Mouse (Mus musculus) small intestine, adult 2 months (tissue): Measurements from ENCODE around the gene Zfp956. TPM values are rescaled to one million over a fixed set of nuclear protein-coding genes. Genes with fewer than 3 reads are reported as not detected.

Source experiments
- H3K27ac ChIP-seq: fragments of 200-500 bp; 2 replicates; pipeline ENCODE4 v1.5.1; 2012; ENCODE audit warnings: low read depth, low read length, control low read depth, inconsistent platforms; ENCODE audit not compliant: insufficient read depth
- H3K27me3 ChIP-seq: fragments of 200-500 bp; 2 replicates; pipeline ENCODE4 v1.6.1; 2012; ENCODE audit warnings: mild to moderate bottlenecking, moderate library complexity, low read length, inconsistent platforms; ENCODE audit not compliant: control insufficient read depth, insufficient read depth
- H3K36me3 ChIP-seq: fragments of 200-500 bp; 2 replicates; pipeline ENCODE4 v1.6.1; 2012; ENCODE audit warnings: mild to moderate bottlenecking, low read length, control low read depth, inconsistent platforms; ENCODE audit not compliant: control insufficient read depth, insufficient read depth
- H3K4me1 ChIP-seq: fragments of 200-500 bp; 2 replicates; pipeline ENCODE4 v1.6.1; 2012; ENCODE audit warnings: low read length, inconsistent platforms, mixed read lengths; ENCODE audit not compliant: control insufficient read depth, insufficient read depth, insufficient read length
- H3K4me3 ChIP-seq: fragments of 200-500 bp; 2 replicates; pipeline ENCODE4 v1.5.1; 2012; ENCODE audit warnings: low read depth, mild to moderate bottlenecking, control low read depth, inconsistent platforms, low read length, moderate library complexity
- CTCF ChIP-seq: fragments of 200-500 bp; IDR thresholded peaks from 2 replicates; pipeline ENCODE4 v1.5.1; 2012; ENCODE audit warnings: low read depth, mild to moderate bottlenecking, control low read depth, inconsistent platforms, low read length, moderate library complexity, mixed read lengths; ENCODE audit not compliant: insufficient replicate concordance, insufficient read length; ENCODE audit errors: extremely low read depth
- POLR2A ChIP-seq: fragments of 200-500 bp; IDR thresholded peaks from 2 replicates; pipeline ENCODE4 v1.6.1; 2012; ENCODE audit warnings: low read depth, mild to moderate bottlenecking, control low read depth, inconsistent platforms, low read length, moderate library complexity
- WGBS: fragments of 180-500 bp; shearing (Covaris S2); methylation state at CpG from one replicate; pipeline ENCODE4 v1.1.7; 2018; 5-methylcytosine and 5-hydroxymethylcytosine counted together
- polyA plus RNA-seq: library from polyadenylated mRNA; depleted of rRNA; stranded (reverse); fragments of >200 nt; gene quantifications from 2 replicates; pipeline ENCODE4 v1.2.3, GENCODE M21; 2012; rRNA removed

Zfp956 gene
- polyA plus RNA-seq = 5.1 and 6.9 TPM in 2 replicates

DNA sequence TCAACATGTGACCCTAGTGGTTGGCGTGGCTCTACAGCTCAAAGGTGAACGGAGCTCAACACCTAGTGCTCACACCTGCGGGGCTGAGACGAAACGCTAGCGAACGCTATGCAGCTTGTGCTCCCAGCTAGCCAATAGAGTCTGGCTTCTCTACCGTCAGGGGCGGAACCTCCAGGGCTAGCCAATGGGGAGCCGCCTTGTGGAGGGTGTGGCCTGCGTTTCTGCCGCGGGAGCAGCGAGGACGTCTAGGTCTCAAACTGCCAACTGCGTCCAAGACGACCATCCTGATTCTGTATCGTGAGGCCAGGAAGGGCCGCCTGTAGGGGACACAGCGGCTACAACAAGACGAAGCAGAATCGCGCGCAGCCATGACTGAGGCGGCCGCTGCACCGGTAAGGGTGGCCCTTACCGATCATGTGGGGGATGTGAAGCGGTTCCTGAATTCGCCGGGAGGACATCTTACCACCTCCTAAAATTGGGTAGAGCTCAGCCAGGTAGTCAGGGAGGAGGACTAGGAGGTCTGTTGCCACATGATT lies at the start of gene Zfp956:
Gene Zfp956, plus strand, starts transcription at position 200 of the 536 bp plus-strand sequence.
- H3K4me3 ChIP-seq = peak within 1 kb of the TSS; percentile 76
- no peaks in the 10 kb centered on the region; the same call in 1 of the 2 replicates for H3K4me1 ChIP-seq
- H3K27me3 ChIP-seq = no peaks in the 10 kb centered on the region
- peak; percentile 74; the same call in 1 of the 2 replicates for TF ChIP-seq POLR2A
- no peak for TF ChIP-seq CTCF
- peaks cover 6% of the 10 kb centered on the region; the same call in 1 of the 2 replicates for H3K36me3 ChIP-seq
- H3K27ac ChIP-seq = peak within 1 kb of the TSS; percentile 28
- under 1% methylated on average over 31 of the region's 31 CpGs for WGBS

DNA sequence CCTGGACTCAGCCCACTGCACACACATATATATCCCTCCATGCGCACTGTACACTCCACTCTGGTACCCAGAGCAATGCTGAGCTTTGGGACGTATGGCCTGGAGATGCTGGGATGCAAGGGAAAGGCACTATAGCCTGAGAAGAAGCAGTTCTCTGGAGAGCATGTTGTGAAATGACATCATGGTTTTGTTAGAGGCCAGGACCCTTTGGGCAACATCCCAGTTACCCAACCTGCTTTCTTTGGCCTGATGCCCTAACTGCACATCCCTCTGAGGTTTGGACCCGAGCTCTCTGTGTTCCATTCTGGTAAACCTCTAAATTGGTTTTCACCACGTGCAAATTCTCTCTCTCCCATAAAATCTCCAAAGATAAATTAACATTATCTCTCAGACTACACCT lies 49.6 kb upstream of the Zfp956 start:
- TF ChIP-seq POLR2A (no peak), CTCF (no peak)
- 75% methylated on average over 4 of the region's 4 CpGs for WGBS
- Histone ChIP-seq H3K27me3 (no peaks in the 10 kb centered on the region), H3K4me3 (no peak overlapping the region), H3K27ac (no peak overlapping the region), H3K4me1 (no peaks in the 10 kb centered on the region), H3K36me3 (peaks cover 53% of the 10 kb centered on the region)

DNA sequence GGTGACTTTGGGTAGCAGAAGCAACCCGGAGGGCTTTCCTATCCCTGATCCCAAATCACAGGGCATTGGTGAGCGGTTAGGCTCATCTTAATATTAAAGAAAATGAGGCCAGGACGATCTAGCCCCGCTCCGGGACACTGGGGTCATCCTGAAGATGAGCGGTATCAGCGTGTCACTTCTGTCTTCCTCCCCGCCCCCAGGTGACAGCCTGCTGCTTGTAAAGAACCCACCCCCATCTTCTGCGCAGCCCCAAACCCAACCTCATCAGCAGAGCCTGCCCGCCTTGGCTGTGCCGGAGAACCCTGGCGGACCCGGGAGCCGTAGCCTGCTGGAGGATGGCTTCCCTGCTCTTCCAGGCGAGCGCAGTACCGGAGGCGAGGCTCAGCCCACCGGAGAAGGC lies 48.8 kb upstream of the Zfp956 start:
- H3K36me3 ChIP-seq = peaks cover 49% of the 10 kb centered on the region
- WGBS = 92% methylated on average over 19 of the region's 19 CpGs

DNA sequence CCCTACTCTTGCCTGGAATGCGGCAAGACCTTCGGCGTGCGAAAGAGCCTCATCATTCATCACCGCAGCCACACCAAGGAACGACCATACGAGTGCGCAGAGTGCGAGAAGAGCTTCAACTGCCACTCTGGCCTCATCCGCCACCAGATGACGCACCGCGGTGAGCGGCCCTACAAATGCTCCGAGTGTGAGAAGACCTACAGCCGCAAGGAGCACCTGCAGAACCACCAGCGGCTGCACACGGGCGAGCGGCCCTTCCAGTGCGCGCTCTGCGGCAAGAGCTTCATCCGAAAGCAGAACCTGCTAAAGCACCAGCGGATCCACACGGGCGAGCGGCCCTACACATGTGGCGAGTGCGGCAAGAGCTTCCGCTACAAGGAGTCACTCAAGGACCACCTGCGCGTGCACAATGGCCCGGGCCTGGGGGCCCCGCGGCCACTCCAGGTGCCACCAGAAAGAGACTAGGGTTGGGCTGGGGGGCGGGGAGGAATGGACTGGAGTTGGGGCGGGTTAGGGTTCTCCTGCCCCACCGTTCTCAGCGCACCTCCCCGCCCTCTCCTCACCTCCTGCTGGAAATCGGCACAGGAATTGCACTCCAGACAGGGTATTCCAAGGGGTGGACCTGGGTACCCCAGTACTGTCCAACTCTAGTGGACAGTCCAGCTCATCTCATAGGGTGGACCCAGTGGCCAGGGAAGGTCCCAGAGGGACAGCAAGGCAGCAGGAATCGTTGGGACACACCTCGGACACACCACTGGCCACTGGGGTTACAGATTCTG lies 48.1 kb upstream of the Zfp956 start:
- Histone ChIP-seq H3K4me3 (no peak overlapping the region), H3K36me3 (peaks cover 47% of the 10 kb centered on the region), H3K4me1 (no peaks in the 10 kb centered on the region), H3K27ac (no peak overlapping the region), H3K27me3 (no peaks in the 10 kb centered on the region)
- WGBS = 88% methylated on average over 44 of the region's 44 CpGs
- TF ChIP-seq POLR2A (no peak), CTCF (no peak)

More for the DNA sequence above, 48.8 kb upstream of the Zfp956 start:
- TF ChIP-seq POLR2A (no peak), CTCF (no peak)
- Histone ChIP-seq H3K27ac (no peak overlapping the region), H3K4me3 (no peak overlapping the region), H3K4me1 (no peaks in the 10 kb centered on the region), H3K27me3 (no peaks in the 10 kb centered on the region)

DNA sequence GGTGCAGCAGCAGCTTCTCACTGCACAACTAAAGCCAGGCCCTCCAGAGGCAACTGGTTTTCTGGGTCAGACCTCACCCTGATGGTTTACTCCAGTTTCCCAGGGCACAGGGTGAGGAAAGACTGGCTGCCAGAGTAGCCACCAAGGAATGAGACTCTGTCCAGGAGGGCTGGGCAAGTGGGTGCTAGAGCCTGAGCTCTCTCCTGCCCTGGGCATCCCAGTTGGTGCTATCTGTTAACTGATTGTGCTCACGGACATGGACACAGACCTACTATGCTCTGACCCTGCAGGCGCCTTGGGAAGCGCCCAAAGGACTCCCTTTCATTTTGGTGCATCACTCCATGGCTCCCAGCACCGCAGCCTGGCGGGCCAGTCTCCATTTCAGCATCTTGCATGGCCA lies 46.9 kb upstream of the Zfp956 start:
- no peaks in the 10 kb centered on the region for H3K27me3 ChIP-seq
- H3K4me1 ChIP-seq = no peaks in the 10 kb centered on the region
- no peak overlapping the region for H3K27ac ChIP-seq
- 96% methylated on average over 5 of the region's 5 CpGs for WGBS
- H3K4me3 ChIP-seq = no peak overlapping the region
- TF ChIP-seq POLR2A = no peak
- TF ChIP-seq CTCF = no peak
- peaks cover 37% of the 10 kb centered on the region for H3K36me3 ChIP-seq

DNA sequence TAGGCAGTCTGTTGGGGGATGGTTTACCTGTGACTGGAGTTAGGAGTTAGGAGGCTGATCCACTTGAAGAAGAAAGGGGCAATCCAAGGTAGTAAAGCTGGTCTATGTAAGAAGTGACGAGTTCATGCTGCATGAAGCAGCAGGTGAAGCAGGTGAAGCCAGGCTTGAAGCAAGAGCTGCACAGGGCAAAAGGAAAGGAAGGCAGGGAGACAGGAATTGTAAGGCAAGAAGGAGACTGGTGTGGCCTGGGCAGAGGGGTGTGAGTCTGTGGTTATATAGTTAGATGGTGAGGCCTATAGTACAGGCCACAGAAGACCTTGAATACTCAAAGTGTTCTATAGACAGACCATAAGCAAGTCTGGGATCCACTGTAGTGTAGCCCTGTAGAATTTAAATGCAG lies 44.2 kb upstream of the Zfp956 start:
- no peak overlapping the region for H3K27ac ChIP-seq
- TF ChIP-seq POLR2A (no peak), CTCF (no peak)
- 68% methylated on average over 1 of the region's 1 CpGs for WGBS
- no peaks in the 10 kb centered on the region for H3K27me3 ChIP-seq
- no peaks in the 10 kb centered on the region for H3K4me1 ChIP-seq
- no peak overlapping the region for H3K4me3 ChIP-seq
- H3K36me3 ChIP-seq = peaks cover 21% of the 10 kb centered on the region

DNA sequence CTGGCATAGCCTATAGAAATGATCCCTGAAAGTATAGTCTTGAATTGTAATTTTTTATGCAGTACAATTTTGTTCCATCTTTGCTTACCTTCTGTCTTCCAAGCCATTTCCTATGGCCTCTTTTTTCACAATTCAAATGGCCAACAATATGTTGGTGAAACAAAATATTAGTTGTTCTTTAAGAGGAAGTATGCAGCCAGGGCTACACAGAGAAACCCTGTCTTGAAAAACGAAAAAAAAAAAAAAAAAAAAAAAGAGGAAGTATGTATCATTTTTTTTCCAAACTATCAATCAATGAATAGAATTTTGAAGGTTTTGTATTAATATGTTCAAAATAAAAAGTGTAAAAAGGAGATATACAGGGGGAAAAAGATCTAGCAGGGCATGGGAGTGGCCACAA lies 41.5 kb upstream of the Zfp956 start:
- 11% methylated on average over 1 of the region's 1 CpGs for WGBS
- TF ChIP-seq POLR2A (no peak), CTCF (no peak)
- Histone ChIP-seq H3K36me3 (no peaks in the 10 kb centered on the region), H3K27me3 (no peaks in the 10 kb centered on the region), H3K4me1 (no peaks in the 10 kb centered on the region), H3K27ac (no peak overlapping the region), H3K4me3 (no peak overlapping the region)
